Mouse (Mus musculus) adrenal gland, postnatal 10 days (tissue): Measurements from ENCODE around the gene Fgfr3. TPM values are rescaled to one million over a fixed set of nuclear protein-coding genes. Genes with fewer than 3 reads are reported as not detected.
A peak's percentile ranks its signal among the peaks of the same experiment; 100 is the strongest.

ENCODE experiments used
- DNase-seq: peaks from one replicate; pipeline ENCODE4 v3.0.0; 2021; ENCODE audit warnings: mixed read lengths
- total RNA-seq, 2 experiments: library from RNA; stranded (reverse); gene quantifications; 2 replicates each; pipeline ENCODE4 v1.2.3; 2021

Gene Fgfr3
- total RNA-seq, 2 experiments from 2014 or later, result 4.8 to 8.8 TPM

GRCm38 (mm10) chr5:33730516-33730915 lies 9.0 kb downstream of the Fgfr3 start:
- DNase-seq, result no peak

DNA sequence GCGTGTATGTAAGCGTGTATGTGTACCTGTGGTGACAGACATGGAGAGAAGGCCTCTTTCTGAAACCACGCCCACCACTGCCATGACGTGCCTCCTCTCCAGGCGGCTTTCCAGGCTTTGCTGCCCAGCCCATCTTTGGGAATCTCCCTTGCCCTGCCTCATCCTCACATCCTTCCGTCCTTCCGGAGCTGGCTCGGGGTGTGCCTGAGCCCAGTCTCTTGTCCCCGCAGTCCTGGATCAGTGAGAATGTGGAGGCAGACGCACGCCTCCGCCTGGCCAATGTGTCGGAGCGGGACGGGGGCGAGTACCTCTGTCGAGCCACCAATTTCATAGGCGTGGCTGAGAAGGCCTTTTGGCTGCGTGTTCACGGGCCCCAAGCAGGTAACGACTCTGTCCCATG lies 9.6 kb downstream of the Fgfr3 start:
- no peak for DNase-seq

GRCm38 (mm10) chr5:33733837-33734236 lies 12.4 kb downstream of the Fgfr3 start:
- DNase-seq, result no peak

- DNase-seq, result no peak
Measured at GRCm38 (mm10) chr5:33735412-33736092, 14.1 kb downstream of the Fgfr3 start.

GRCm38 (mm10) chr5:33736230-33736629 lies 14.8 kb downstream of the Fgfr3 start:
- no peak for DNase-seq

GRCm38 (mm10) chr5:33737903-33738321 lies 16.4 kb downstream of the Fgfr3 start:
- DNase-seq, result peak; percentile 82

GRCm38 (mm10) chr5:33738341-33738740 lies 16.9 kb downstream of the Fgfr3 start:
- no peak for DNase-seq

GRCm38 (mm10) chr5:33740548-33740947 lies 19.1 kb downstream of the Fgfr3 start:
- no peak for DNase-seq

- DNase-seq, result no peak
Measured at GRCm38 (mm10) chr5:33743481-33743880, 22.0 kb downstream of the Fgfr3 start.

- DNase-seq, result no peak
Measured at GRCm38 (mm10) chr5:33777195-33777594, 55.7 kb downstream of the Fgfr3 start.

- DNase-seq, result no peak
Measured at GRCm38 (mm10) chr5:33781964-33782344, 60.5 kb downstream of the Fgfr3 start.

DNA sequence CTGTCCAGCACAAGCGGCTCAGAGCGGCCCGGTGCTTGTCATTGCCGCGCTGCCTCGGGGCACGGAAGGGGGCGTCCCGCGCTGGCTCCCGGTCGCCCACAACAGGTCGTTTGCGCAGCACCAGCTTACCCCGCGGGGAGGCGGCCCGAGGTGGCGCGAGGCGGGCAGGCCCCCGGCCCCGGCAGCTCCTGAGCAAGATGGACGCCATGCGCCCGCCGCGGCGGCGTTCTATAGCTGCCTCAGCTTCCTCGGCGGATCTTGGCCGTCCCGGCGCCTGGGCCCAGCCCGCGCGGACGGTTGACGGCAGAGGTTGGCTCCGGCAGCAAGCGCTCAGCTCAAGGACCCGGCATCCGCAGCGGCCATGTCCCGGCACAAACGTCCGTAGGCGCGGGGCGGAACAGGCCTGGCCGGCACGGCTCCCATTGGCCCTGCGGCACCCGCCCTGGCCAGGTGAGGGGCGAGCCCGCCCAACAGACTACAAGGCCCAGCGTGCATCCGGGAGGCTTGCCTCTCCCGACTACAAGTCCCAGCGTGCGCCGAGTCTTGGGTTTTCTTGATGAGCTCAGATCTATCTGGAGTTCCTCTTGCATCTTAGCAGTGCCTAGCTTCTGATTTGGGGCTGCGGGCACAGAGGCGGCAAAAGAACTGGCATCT lies 61.0 kb downstream of the Fgfr3 start, which contains the start of gene Letm1:
Gene Letm1, minus strand, starts transcription at position 473 of the 654 bp plus-strand sequence.
- peak; percentile 96 for DNase-seq

DNA sequence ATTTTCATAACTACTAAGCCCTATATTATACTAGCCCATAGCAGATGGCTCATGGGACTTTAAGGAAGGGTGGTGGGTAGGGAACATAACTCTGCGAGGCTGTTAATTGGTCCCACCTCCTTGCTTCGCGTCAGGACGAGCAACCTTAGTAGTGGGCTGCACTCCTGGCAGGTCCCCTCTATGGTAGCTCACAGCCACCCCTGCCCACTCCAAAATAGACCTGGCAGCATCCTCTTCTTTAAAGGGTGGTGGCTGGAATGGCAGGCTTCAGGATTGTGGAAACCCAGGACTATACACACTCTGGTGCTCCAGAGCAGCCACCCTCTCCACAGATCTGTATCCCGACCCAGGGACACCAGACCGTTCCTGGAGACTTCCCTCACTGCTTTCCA lies 61.5 kb downstream of the Fgfr3 start:
- DNase-seq, result peak; percentile 10

Other genes with a start within 250 kb of the Fgfr3 start
- gene Fam53a, start 92.0 kb upstream of the Fgfr3 start, total RNA-seq, result 10 to 100 TPM; 25.2 to 28.6 TPM
- under 1 TPM; 0.39 to 0.48 TPM for gene Gm9903, start 91.7 kb upstream of the Fgfr3 start, total RNA-seq
- 10 to 100 TPM; 50.1 to 56.5 TPM for gene Slbp, start 69.1 kb upstream of the Fgfr3 start, total RNA-seq
- gene Tacc3, start 63.5 kb upstream of the Fgfr3 start, total RNA-seq, result 10 to 100 TPM; 24.0 to 31.5 TPM
- gene Tmem129, start 63.3 kb upstream of the Fgfr3 start, total RNA-seq, result 10 to 100 TPM; 18.6 to 21.7 TPM
- 100 to 1,000 TPM; 160 to 165 TPM for gene Letm1, start 61.1 kb downstream of the Fgfr3 start, total RNA-seq
- gene Nsd2, start 99.1 kb downstream of the Fgfr3 start, total RNA-seq, result 10 to 100 TPM; 54.3 to 71.7 TPM
- gene Nelfa, start 214.7 kb downstream of the Fgfr3 start, total RNA-seq, result 10 to 100 TPM; 18.2 to 22.7 TPM